Mouse (Mus musculus): ENCODE data around the gene Map4k3. TPM values are rescaled to one million over a fixed set of nuclear protein-coding genes. Genes with fewer than 3 reads are reported as not detected.
"Not testable (repeated sequence)": the region's sequence is repeated elsewhere in the genome, so short reads cannot be mapped to it uniquely, and the experiment has no call there.

The Map4k3 gene
- polyA plus RNA-seq, 1 experiment from 2014 or later: 23.6 TPM

- no peaks in the 10 kb centered on the region for H3K9me3 ChIP-seq (replicated peaks)
- H3K27ac ChIP-seq (replicated peaks): no peak overlapping the region
- no peak for ATAC-seq (ENCODE audit: insufficient number of reproducible peaks, low FRiP score, low TSS enrichment, low read depth)
- H3K9ac ChIP-seq: no peak overlapping the region
- H3K27me3 ChIP-seq: no peaks in the 10 kb centered on the region
- no peaks in the 10 kb centered on the region for H3K36me3 ChIP-seq
- 54% methylated on average over 6 of the region's 6 CpGs for WGBS
- H3K4me3 ChIP-seq (replicated peaks): no peak overlapping the region
- no peaks in the 10 kb centered on the region for H3K4me1 ChIP-seq
- no peak overlapping the region for H3K4me2 ChIP-seq (replicated peaks)
These were observed 191.1 kb downstream of the Map4k3 start for GRCm38 (mm10) chr17:80537136-80537535.

- no peak for ATAC-seq (ENCODE audit: insufficient number of reproducible peaks, low FRiP score, low TSS enrichment, low read depth)
- WGBS: 63% methylated on average over 6 of the region's 6 CpGs
These were observed 192.7 kb downstream of the Map4k3 start for GRCm38 (mm10) chr17:80535633-80536032.

GRCm38 (mm10) chr17:80531351-80531750, 196.9 kb downstream of the Map4k3 start:
- H3K9ac ChIP-seq; H3K36me3 ChIP-seq; H3K4me2 ChIP-seq (replicated peaks); H3K27me3 ChIP-seq; H3K4me3 ChIP-seq (replicated peaks); H3K4me1 ChIP-seq; H3K27ac ChIP-seq (replicated peaks); H3K9me3 ChIP-seq (replicated peaks); ATAC-seq (ENCODE audit: insufficient number of reproducible peaks, low FRiP score, low TSS enrichment, low read depth): not testable (repeated sequence)
- 60% methylated on average over 2 of the region's 2 CpGs for WGBS

More at GRCm38 (mm10) chr17:80535633-80536032, 192.7 kb downstream of the Map4k3 start:
- Histone ChIP-seq H3K4me1 (no peaks in the 10 kb centered on the region), H3K27ac (replicated peaks) (no peak overlapping the region), H3K4me3 (replicated peaks) (no peak overlapping the region), H3K9ac (no peak overlapping the region), H3K4me2 (replicated peaks) (no peak overlapping the region), H3K9me3 (replicated peaks) (no peaks in the 10 kb centered on the region), H3K36me3 (no peaks in the 10 kb centered on the region), H3K27me3 (no peaks in the 10 kb centered on the region)

Other genes with a start within 250 kb of the Map4k3 start
- gene Sos1, start 248.0 kb downstream of the Map4k3 start, polyA plus RNA-seq (2015; fragmentation: Nextera tagmentation; extraction: Ambion mirVana): 4.6 and 4.7 TPM in 2 replicates
- 2.3 and 4.7 TPM in 2 replicates for gene Cdkl4, start 150.7 kb downstream of the Map4k3 start, polyA plus RNA-seq (2015; fragmentation: Nextera tagmentation; extraction: Ambion mirVana)
- gene Tmem178, start 216.1 kb upstream of the Map4k3 start, polyA plus RNA-seq (2015; fragmentation: Nextera tagmentation; extraction: Ambion mirVana): 2.7 and 2.8 TPM in 2 replicates

Data from embryonic facial prominence, embryonic 15.5 days (tissue).